Mouse (Mus musculus) CH12.LX (cell line): ENCODE data around the gene Pde1c.

Experiments
- CTCF ChIP-seq, 2 experiments: IDR thresholded peaks in 1 of 2; conservative IDR thresholded peaks in 1 of 2; 2 replicates each; pipeline ENCODE4 v1.5.1; 2011 to 2012; ENCODE audit warnings: low read depth in 2 of 2, low read length in 2 of 2, improper control_type of control experiment in 1 of 2, inconsistent platforms in 1 of 2, mild to moderate bottlenecking in 1 of 2, moderate library complexity in 1 of 2
- EP300 ChIP-seq: IDR thresholded peaks from 2 replicates; pipeline ENCODE4 v1.6.1; 2011; ENCODE audit warnings: low read length, improper control_type of control experiment
- ETS1 ChIP-seq: conservative IDR thresholded peaks from 2 replicates; pipeline ENCODE4 v1.6.1; 2012; ENCODE audit warnings: low read depth, mild to moderate bottlenecking, inconsistent platforms, low read length, improper control_type of control experiment, moderate library complexity
- HCFC1 ChIP-seq: IDR thresholded peaks from 2 replicates; pipeline ENCODE4 v1.6.1; 2012; ENCODE audit warnings: low read depth, mild to moderate bottlenecking, inconsistent platforms, low read length, improper control_type of control experiment
- KAT2A ChIP-seq: IDR thresholded peaks from 2 replicates; pipeline ENCODE4 v1.6.1; 2012; ENCODE audit warnings: low read length, improper control_type of control experiment, inconsistent platforms; ENCODE audit not compliant: insufficient replicate concordance
- MYC ChIP-seq: IDR thresholded peaks from 2 replicates; pipeline ENCODE4 v1.6.1; 2011; ENCODE audit warnings: low read depth, mild to moderate bottlenecking, improper control_type of control experiment, low read length
- POLR2A ChIP-seq: IDR thresholded peaks from 2 replicates; pipeline ENCODE4 v1.6.1; 2011; ENCODE audit warnings: low read depth, mild to moderate bottlenecking, improper control_type of control experiment, low read length
- POLR2AphosphoS2 ChIP-seq: IDR thresholded peaks from 2 replicates; pipeline ENCODE4 v1.6.1; 2011; ENCODE audit warnings: low read depth, low read length, improper control_type of control experiment
- SIN3A ChIP-seq: IDR thresholded peaks from 2 replicates; pipeline ENCODE4 v1.6.1; 2012; ENCODE audit warnings: low read length, improper control_type of control experiment, inconsistent platforms
- TCF12 ChIP-seq: IDR thresholded peaks from 2 replicates; pipeline ENCODE4 v1.6.1; 2014; ENCODE audit warnings: low read depth, mild to moderate bottlenecking, inconsistent platforms, low read length, improper control_type of control experiment
- USF1 ChIP-seq: IDR thresholded peaks from 2 replicates; pipeline ENCODE4 v1.6.1; 2014; ENCODE audit warnings: low read depth, mild to moderate bottlenecking, inconsistent platforms, low read length, improper control_type of control experiment
- ZC3H11A ChIP-seq: IDR thresholded peaks from 2 replicates; pipeline ENCODE4 v1.6.1; 2012; ENCODE audit warnings: low read depth, mild to moderate bottlenecking, inconsistent platforms, low read length, improper control_type of control experiment

GRCm38 (mm10) chr6:56191426-56192140 is 377.3 kb downstream of the Pde1c start:
- no peak for TF ChIP-seq TCF12
- TF ChIP-seq KAT2A, result no peak
- TF ChIP-seq EP300, result no peak
- TF ChIP-seq CTCF (conservative IDR thresholded peaks at IDR 0.05 in 1 of 2, IDR thresholded peaks at IDR 0.05 in 1 of 2; ENCODE audit: low read depth in 2 of 2, low read length in 2 of 2), result no peak
- no peak for TF ChIP-seq POLR2AphosphoS2
- no peak for TF ChIP-seq SIN3A
- TF ChIP-seq USF1, result no peak
- TF ChIP-seq ZC3H11A, result no peak
- TF ChIP-seq MYC, result no peak
- TF ChIP-seq HCFC1, result no peak
- no peak for TF ChIP-seq POLR2A
- no peak for TF ChIP-seq ETS1
